Mouse (Mus musculus): Measurements from ENCODE around the gene Nedd9. TPM values are rescaled to one million over a fixed set of nuclear protein-coding genes. Genes with fewer than 3 reads are reported as not detected.

Nedd9 gene
- polyA plus RNA-seq, 1 experiment: not detected

GRCm38 (mm10) chr13:41416065-41417016, 70.8 kb downstream of the Nedd9 start:
- Histone ChIP-seq H3K4me3 (ENCODE audit: insufficient read depth, low read depth, low read length) (no peak overlapping the region), H3K4me1 (ENCODE audit: control insufficient read depth, insufficient read depth, low read length) (no peaks in the 10 kb centered on the region), H3K27ac (ENCODE audit: insufficient read depth, low read depth, low read length) (no peak overlapping the region)
- TF ChIP-seq POLR2A (IDR thresholded peaks at IDR 0.05; ENCODE audit: insufficient read depth, low read depth, low read length) (no peak), CTCF (IDR thresholded peaks at IDR 0.05; ENCODE audit: insufficient read depth, low read depth, low read length) (no peak)
- 52% methylated on average over 11 of the region's 11 CpGs for WGBS

GRCm38 (mm10) chr13:41410191-41411074, 76.7 kb downstream of the Nedd9 start:
- 87% methylated on average over 13 of the region's 13 CpGs for WGBS
- no peak for TF ChIP-seq CTCF (IDR thresholded peaks at IDR 0.05; ENCODE audit: insufficient read depth, low read depth, low read length)
- TF ChIP-seq POLR2A (IDR thresholded peaks at IDR 0.05; ENCODE audit: insufficient read depth, low read depth, low read length): no peak

GRCm38 (mm10) chr13:41409291-41409690, 77.9 kb downstream of the Nedd9 start:
- 96% methylated on average over 3 of the region's 3 CpGs for WGBS
- Histone ChIP-seq H3K4me3 (ENCODE audit: insufficient read depth, low read depth, low read length) (no peak overlapping the region), H3K4me1 (ENCODE audit: control insufficient read depth, insufficient read depth, low read length) (no peaks in the 10 kb centered on the region), H3K27ac (ENCODE audit: insufficient read depth, low read depth, low read length) (no peak overlapping the region)
- no peak for TF ChIP-seq POLR2A (IDR thresholded peaks at IDR 0.05; ENCODE audit: insufficient read depth, low read depth, low read length)
- no peak for TF ChIP-seq CTCF (IDR thresholded peaks at IDR 0.05; ENCODE audit: insufficient read depth, low read depth, low read length)

More at GRCm38 (mm10) chr13:41410191-41411074, 76.7 kb downstream of the Nedd9 start:
- H3K4me3 ChIP-seq (ENCODE audit: insufficient read depth, low read depth, low read length): no peak overlapping the region
- H3K27ac ChIP-seq (ENCODE audit: insufficient read depth, low read depth, low read length): no peak overlapping the region
- no peaks in the 10 kb centered on the region for H3K4me1 ChIP-seq (ENCODE audit: control insufficient read depth, insufficient read depth, low read length)

GRCm38 (mm10) chr13:41408374-41408952, 78.7 kb downstream of the Nedd9 start:
- TF ChIP-seq POLR2A (IDR thresholded peaks at IDR 0.05; ENCODE audit: insufficient read depth, low read depth, low read length) (no peak), CTCF (IDR thresholded peaks at IDR 0.05; ENCODE audit: insufficient read depth, low read depth, low read length) (no peak)
- H3K27ac ChIP-seq (ENCODE audit: insufficient read depth, low read depth, low read length): no peak overlapping the region
- H3K4me3 ChIP-seq (ENCODE audit: insufficient read depth, low read depth, low read length): no peak overlapping the region
- WGBS: 78% methylated on average over 10 of the region's 10 CpGs
- no peaks in the 10 kb centered on the region for H3K4me1 ChIP-seq (ENCODE audit: control insufficient read depth, insufficient read depth, low read length)

- no peak overlapping the region for H3K4me3 ChIP-seq (ENCODE audit: insufficient read depth, low read depth, low read length)
- 98% methylated on average over 5 of the region's 5 CpGs for WGBS
These were observed 82.2 kb downstream of the Nedd9 start for GRCm38 (mm10) chr13:41405009-41405408.

GRCm38 (mm10) chr13:41403838-41404237, 83.3 kb downstream of the Nedd9 start:
- WGBS: 77% methylated on average over 6 of the region's 6 CpGs
- H3K4me1 ChIP-seq (ENCODE audit: control insufficient read depth, insufficient read depth, low read length): no peaks in the 10 kb centered on the region
- no peak for TF ChIP-seq POLR2A (IDR thresholded peaks at IDR 0.05; ENCODE audit: insufficient read depth, low read depth, low read length)
- TF ChIP-seq CTCF (IDR thresholded peaks at IDR 0.05; ENCODE audit: insufficient read depth, low read depth, low read length): no peak
- no peak overlapping the region for H3K4me3 ChIP-seq (ENCODE audit: insufficient read depth, low read depth, low read length)
- no peak overlapping the region for H3K27ac ChIP-seq (ENCODE audit: insufficient read depth, low read depth, low read length)

More at GRCm38 (mm10) chr13:41405009-41405408, 82.2 kb downstream of the Nedd9 start:
- TF ChIP-seq POLR2A (IDR thresholded peaks at IDR 0.05; ENCODE audit: insufficient read depth, low read depth, low read length) (no peak), CTCF (IDR thresholded peaks at IDR 0.05; ENCODE audit: insufficient read depth, low read depth, low read length) (no peak)
- H3K27ac ChIP-seq (ENCODE audit: insufficient read depth, low read depth, low read length): no peak overlapping the region
- no peaks in the 10 kb centered on the region for H3K4me1 ChIP-seq (ENCODE audit: control insufficient read depth, insufficient read depth, low read length)

GRCm38 (mm10) chr13:41402441-41403003, 84.6 kb downstream of the Nedd9 start:
- no peak for TF ChIP-seq CTCF (IDR thresholded peaks at IDR 0.05; ENCODE audit: insufficient read depth, low read depth, low read length)
- no peak for TF ChIP-seq POLR2A (IDR thresholded peaks at IDR 0.05; ENCODE audit: insufficient read depth, low read depth, low read length)
- no peaks in the 10 kb centered on the region for H3K4me1 ChIP-seq (ENCODE audit: control insufficient read depth, insufficient read depth, low read length)
- no peak overlapping the region for H3K4me3 ChIP-seq (ENCODE audit: insufficient read depth, low read depth, low read length)
- 46% methylated on average over 6 of the region's 6 CpGs for WGBS
- H3K27ac ChIP-seq (ENCODE audit: insufficient read depth, low read depth, low read length): no peak overlapping the region

GRCm38 (mm10) chr13:41401775-41402174, 85.4 kb downstream of the Nedd9 start:
- Histone ChIP-seq H3K27ac (ENCODE audit: insufficient read depth, low read depth, low read length) (no peak overlapping the region), H3K4me3 (ENCODE audit: insufficient read depth, low read depth, low read length) (no peak overlapping the region), H3K4me1 (ENCODE audit: control insufficient read depth, insufficient read depth, low read length) (no peaks in the 10 kb centered on the region)
- no peak for TF ChIP-seq CTCF (IDR thresholded peaks at IDR 0.05; ENCODE audit: insufficient read depth, low read depth, low read length)
- TF ChIP-seq POLR2A (IDR thresholded peaks at IDR 0.05; ENCODE audit: insufficient read depth, low read depth, low read length): no peak
- WGBS: 62% methylated on average over 6 of the region's 6 CpGs

Measured in olfactory bulb, adult 2 months (tissue).